Mouse (Mus musculus): ENCODE data around the gene Sgpp2. TPM values are rescaled to one million over a fixed set of nuclear protein-coding genes. Genes with fewer than 3 reads are reported as not detected.

Sgpp2 gene
- polyA plus RNA-seq, 1 experiment: 0.08 TPM

- Histone ChIP-seq H3ac (ENCODE audit: control insufficient read depth, insufficient read length, low read depth) (no peak overlapping the region), H3K4me3 (ENCODE audit: insufficient read depth, poor library complexity, severe bottlenecking) (no peak overlapping the region), H3K27me3 (ENCODE audit: control insufficient read depth, insufficient read depth, insufficient read length) (no peaks in the 10 kb centered on the region), H3K36me3 (ENCODE audit: control insufficient read depth, insufficient read depth) (peaks cover 60% of the 10 kb centered on the region), H3K79me3 (ENCODE audit: low read depth) (peaks cover 6% of the 10 kb centered on the region), H3K79me2 (ENCODE audit: control insufficient read depth, insufficient read depth) (peaks cover 17% of the 10 kb centered on the region)
- no peak for TF ChIP-seq MYOG (IDR thresholded peaks at IDR 0.05; ENCODE audit: control insufficient read depth, extremely low read depth, insufficient read length)
- no peak for TF ChIP-seq MYOD1 (IDR thresholded peaks at IDR 0.05; ENCODE audit: control insufficient read depth, insufficient read length, low read depth)
- TF ChIP-seq CEBPB (IDR thresholded peaks at IDR 0.05; ENCODE audit: low read depth): no peak
- TF ChIP-seq CTCF (IDR thresholded peaks at IDR 0.05; ENCODE audit: control insufficient read depth, insufficient read depth, insufficient read length): no peak
- no peak for TF ChIP-seq USF1 (IDR thresholded peaks at IDR 0.05; ENCODE audit: low read depth)
- TF ChIP-seq MAX (IDR thresholded peaks at IDR 0.05): no peak
- no peak for TF ChIP-seq FOSL1 (IDR thresholded peaks at IDR 0.05; ENCODE audit: insufficient read depth, low read length, poor library complexity, severe bottlenecking)
Observed at GRCm38 (mm10) chr1:78440716-78441115, 130.6 kb downstream of the Sgpp2 start.

GRCm38 (mm10) chr1:78443056-78443455 lies 132.9 kb downstream of the Sgpp2 start:
- Histone ChIP-seq H3K27me3 (ENCODE audit: control insufficient read depth, insufficient read depth, insufficient read length) (no peaks in the 10 kb centered on the region), H3K79me2 (ENCODE audit: control insufficient read depth, insufficient read depth) (peaks cover 15% of the 10 kb centered on the region), H3ac (ENCODE audit: control insufficient read depth, insufficient read length, low read depth) (no peak overlapping the region), H3K4me3 (ENCODE audit: insufficient read depth, poor library complexity, severe bottlenecking) (no peak overlapping the region), H3K79me3 (ENCODE audit: low read depth) (peaks cover 6% of the 10 kb centered on the region), H3K36me3 (ENCODE audit: control insufficient read depth, insufficient read depth) (peaks cover 76% of the 10 kb centered on the region)
- TF ChIP-seq CEBPB (IDR thresholded peaks at IDR 0.05; ENCODE audit: low read depth) (no peak), FOSL1 (IDR thresholded peaks at IDR 0.05; ENCODE audit: insufficient read depth, low read length, poor library complexity, severe bottlenecking) (no peak), MYOD1 (IDR thresholded peaks at IDR 0.05; ENCODE audit: control insufficient read depth, insufficient read length, low read depth) (no peak), USF1 (IDR thresholded peaks at IDR 0.05; ENCODE audit: low read depth) (no peak), MAX (IDR thresholded peaks at IDR 0.05) (no peak)

GRCm38 (mm10) chr1:78446232-78446631 lies 136.1 kb downstream of the Sgpp2 start:
- TF ChIP-seq CTCF (IDR thresholded peaks at IDR 0.05; ENCODE audit: control insufficient read depth, insufficient read depth, insufficient read length): no peak
- TF ChIP-seq USF1 (IDR thresholded peaks at IDR 0.05; ENCODE audit: low read depth): no peak
- no peak for TF ChIP-seq MYOG (IDR thresholded peaks at IDR 0.05; ENCODE audit: control insufficient read depth, extremely low read depth, insufficient read length)
- no peak for TF ChIP-seq CEBPB (IDR thresholded peaks at IDR 0.05; ENCODE audit: low read depth)
- no peak for TF ChIP-seq MYOD1 (IDR thresholded peaks at IDR 0.05; ENCODE audit: control insufficient read depth, insufficient read length, low read depth)
- no peak for TF ChIP-seq MAX (IDR thresholded peaks at IDR 0.05)
- no peak for TF ChIP-seq FOSL1 (IDR thresholded peaks at IDR 0.05; ENCODE audit: insufficient read depth, low read length, poor library complexity, severe bottlenecking)
- H3K27me3 ChIP-seq (ENCODE audit: control insufficient read depth, insufficient read depth, insufficient read length): no peaks in the 10 kb centered on the region
- peaks cover 4% of the 10 kb centered on the region for H3K79me3 ChIP-seq (ENCODE audit: low read depth)
- no peak overlapping the region for H3K4me3 ChIP-seq (ENCODE audit: insufficient read depth, poor library complexity, severe bottlenecking)
- H3K36me3 ChIP-seq (ENCODE audit: control insufficient read depth, insufficient read depth): peaks cover 70% of the 10 kb centered on the region
- no peak overlapping the region for H3ac ChIP-seq (ENCODE audit: control insufficient read depth, insufficient read length, low read depth)
- peaks cover 6% of the 10 kb centered on the region for H3K79me2 ChIP-seq (ENCODE audit: control insufficient read depth, insufficient read depth)

GRCm38 (mm10) chr1:78446742-78447141 lies 136.6 kb downstream of the Sgpp2 start:
- Histone ChIP-seq H3K79me2 (ENCODE audit: control insufficient read depth, insufficient read depth) (peaks cover 6% of the 10 kb centered on the region), H3K36me3 (ENCODE audit: control insufficient read depth, insufficient read depth) (peaks cover 70% of the 10 kb centered on the region), H3K4me3 (ENCODE audit: insufficient read depth, poor library complexity, severe bottlenecking) (no peak overlapping the region), H3K27me3 (ENCODE audit: control insufficient read depth, insufficient read depth, insufficient read length) (no peaks in the 10 kb centered on the region), H3K79me3 (ENCODE audit: low read depth) (peaks cover 4% of the 10 kb centered on the region), H3ac (ENCODE audit: control insufficient read depth, insufficient read length, low read depth) (no peak overlapping the region)
- no peak for TF ChIP-seq FOSL1 (IDR thresholded peaks at IDR 0.05; ENCODE audit: insufficient read depth, low read length, poor library complexity, severe bottlenecking)
- no peak for TF ChIP-seq MAX (IDR thresholded peaks at IDR 0.05)
- no peak for TF ChIP-seq MYOG (IDR thresholded peaks at IDR 0.05; ENCODE audit: control insufficient read depth, extremely low read depth, insufficient read length)
- no peak for TF ChIP-seq MYOD1 (IDR thresholded peaks at IDR 0.05; ENCODE audit: control insufficient read depth, insufficient read length, low read depth)
- no peak for TF ChIP-seq USF1 (IDR thresholded peaks at IDR 0.05; ENCODE audit: low read depth)
- no peak for TF ChIP-seq CEBPB (IDR thresholded peaks at IDR 0.05; ENCODE audit: low read depth)
- no peak for TF ChIP-seq CTCF (IDR thresholded peaks at IDR 0.05; ENCODE audit: control insufficient read depth, insufficient read depth, insufficient read length)

- Histone ChIP-seq H3K27me3 (ENCODE audit: control insufficient read depth, insufficient read depth, insufficient read length) (no peaks in the 10 kb centered on the region), H3K36me3 (ENCODE audit: control insufficient read depth, insufficient read depth) (peaks cover 71% of the 10 kb centered on the region), H3K79me2 (ENCODE audit: control insufficient read depth, insufficient read depth) (peaks cover 6% of the 10 kb centered on the region), H3K79me3 (ENCODE audit: low read depth) (peaks cover 4% of the 10 kb centered on the region), H3K4me3 (ENCODE audit: insufficient read depth, poor library complexity, severe bottlenecking) (no peak overlapping the region), H3ac (ENCODE audit: control insufficient read depth, insufficient read length, low read depth) (no peak overlapping the region)
- TF ChIP-seq USF1 (IDR thresholded peaks at IDR 0.05; ENCODE audit: low read depth) (peak; percentile 86), MAX (IDR thresholded peaks at IDR 0.05) (peak; percentile 64), FOSL1 (IDR thresholded peaks at IDR 0.05; ENCODE audit: insufficient read depth, low read length, poor library complexity, severe bottlenecking) (no peak)
Observed at GRCm38 (mm10) chr1:78448091-78448490, 137.9 kb downstream of the Sgpp2 start.

- Histone ChIP-seq H3K4me3 (ENCODE audit: insufficient read depth, poor library complexity, severe bottlenecking) (no peak overlapping the region), H3ac (ENCODE audit: control insufficient read depth, insufficient read length, low read depth) (no peak overlapping the region), H3K79me2 (ENCODE audit: control insufficient read depth, insufficient read depth) (peaks cover 6% of the 10 kb centered on the region), H3K27me3 (ENCODE audit: control insufficient read depth, insufficient read depth, insufficient read length) (no peaks in the 10 kb centered on the region), H3K79me3 (ENCODE audit: low read depth) (peaks cover 1% of the 10 kb centered on the region), H3K36me3 (ENCODE audit: control insufficient read depth, insufficient read depth) (peaks cover 77% of the 10 kb centered on the region)
- no peak for TF ChIP-seq MYOD1 (IDR thresholded peaks at IDR 0.05; ENCODE audit: control insufficient read depth, insufficient read length, low read depth)
- no peak for TF ChIP-seq CTCF (IDR thresholded peaks at IDR 0.05; ENCODE audit: control insufficient read depth, insufficient read depth, insufficient read length)
- no peak for TF ChIP-seq MYOG (IDR thresholded peaks at IDR 0.05; ENCODE audit: control insufficient read depth, extremely low read depth, insufficient read length)
- no peak for TF ChIP-seq CEBPB (IDR thresholded peaks at IDR 0.05; ENCODE audit: low read depth)
- TF ChIP-seq MAX (IDR thresholded peaks at IDR 0.05): no peak
- no peak for TF ChIP-seq FOSL1 (IDR thresholded peaks at IDR 0.05; ENCODE audit: insufficient read depth, low read length, poor library complexity, severe bottlenecking)
- TF ChIP-seq USF1 (IDR thresholded peaks at IDR 0.05; ENCODE audit: low read depth): no peak
Observed at GRCm38 (mm10) chr1:78451070-78451854, 141.1 kb downstream of the Sgpp2 start.

Measured in C2C12 (cell line).